Mouse (Mus musculus) adrenal gland, adult (tissue): ENCODE measurements around the gene Gbgt1.
"Not testable (repeated sequence)": the region's sequence is repeated elsewhere in the genome, so short reads cannot be mapped to it uniquely, and the experiment has no call there.

ENCODE experiments used
- DNase-seq, 2 experiments: peaks; one replicate each; pipeline ENCODE4 v3.0.0; 2022 to 2023; ENCODE audit warnings: low spot score in 1 of 2; ENCODE audit not compliant: inconsistent age in 2 of 2

Gene Gbgt1

DNA sequence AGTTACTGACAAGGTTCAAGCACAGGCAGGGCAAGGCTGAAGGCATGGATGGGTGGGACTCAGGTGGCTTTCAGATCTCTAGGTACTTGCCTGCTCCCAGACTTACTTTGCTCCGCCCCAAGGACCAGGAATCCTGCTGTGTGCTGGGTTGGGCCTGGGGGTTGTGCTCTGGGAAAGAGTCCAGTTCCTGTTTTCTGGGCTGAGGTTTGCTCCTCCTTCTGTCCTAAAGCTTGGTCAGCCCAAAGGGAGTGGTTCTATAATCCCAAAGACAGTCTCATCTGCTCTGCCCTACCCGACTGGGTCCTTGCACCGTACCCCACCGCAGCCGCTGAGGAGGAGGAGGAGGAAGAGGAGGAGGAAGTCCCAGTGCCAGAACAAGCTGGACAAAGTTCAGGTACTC, at the start of gene Gbgt1:
Gbgt1 (plus strand) TSS at position 221 of the 400 bp plus-strand sequence.
- DNase-seq, result no peak

DNA sequence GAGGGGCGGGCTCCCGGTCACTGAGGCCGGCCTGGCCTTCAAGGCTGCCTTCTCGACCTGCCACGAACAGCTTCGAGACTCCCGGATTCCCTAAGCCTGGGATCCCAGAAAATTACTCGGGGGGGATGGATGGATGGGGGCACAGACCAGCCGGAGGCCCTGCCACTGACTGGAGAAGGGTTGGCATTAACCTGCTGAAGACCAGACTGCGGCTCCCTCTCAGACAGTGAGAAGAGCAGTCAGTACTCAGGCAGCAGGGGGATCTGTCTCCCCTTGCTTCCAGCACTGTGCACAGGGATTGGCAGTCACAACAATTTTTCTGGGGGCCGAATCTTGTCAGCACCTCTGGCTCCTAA, 49.4 kb upstream of the Gbgt1 start:
- DNase-seq, result no peak

DNA sequence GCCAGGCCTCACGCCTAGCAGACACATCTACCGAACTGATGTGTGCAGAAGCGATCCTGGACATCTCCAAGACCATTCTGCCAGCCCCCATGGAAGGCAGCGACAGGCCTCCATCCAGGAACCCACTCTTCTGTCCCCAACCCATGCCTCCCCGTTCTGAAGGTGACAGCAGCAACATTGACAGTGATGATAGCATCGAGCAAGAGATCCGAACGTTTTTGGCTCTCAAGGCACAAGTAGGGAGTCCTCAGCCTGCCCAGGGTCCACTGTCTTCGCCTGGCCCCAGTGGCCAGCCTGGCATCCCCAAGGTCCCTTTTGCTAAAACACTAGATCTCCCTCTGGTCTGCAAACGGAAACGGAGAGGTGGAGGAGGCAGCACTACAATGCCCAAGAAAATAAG, 45.0 kb upstream of the Gbgt1 start:
- DNase-seq, result no peak

DNA sequence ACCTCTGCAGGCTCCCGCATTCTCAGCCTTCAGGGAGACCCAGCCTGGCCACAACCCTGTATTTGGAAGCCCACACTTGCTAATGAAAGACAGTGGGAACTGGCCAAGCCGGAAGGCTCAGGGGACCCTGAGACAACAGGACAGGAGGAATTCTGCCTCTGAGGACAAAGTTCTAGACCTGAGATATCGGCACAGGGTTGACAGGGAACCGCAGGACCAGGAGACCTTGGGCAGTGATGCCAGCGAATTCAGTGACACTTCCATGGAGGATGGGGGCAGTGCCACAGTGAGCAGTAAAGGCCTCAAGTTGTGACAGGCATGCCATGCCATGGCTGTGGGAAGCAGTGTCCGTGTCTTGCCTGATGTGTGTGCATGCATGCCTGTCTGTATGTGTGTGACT, 43.2 kb upstream of the Gbgt1 start:
- no peak for DNase-seq

DNA sequence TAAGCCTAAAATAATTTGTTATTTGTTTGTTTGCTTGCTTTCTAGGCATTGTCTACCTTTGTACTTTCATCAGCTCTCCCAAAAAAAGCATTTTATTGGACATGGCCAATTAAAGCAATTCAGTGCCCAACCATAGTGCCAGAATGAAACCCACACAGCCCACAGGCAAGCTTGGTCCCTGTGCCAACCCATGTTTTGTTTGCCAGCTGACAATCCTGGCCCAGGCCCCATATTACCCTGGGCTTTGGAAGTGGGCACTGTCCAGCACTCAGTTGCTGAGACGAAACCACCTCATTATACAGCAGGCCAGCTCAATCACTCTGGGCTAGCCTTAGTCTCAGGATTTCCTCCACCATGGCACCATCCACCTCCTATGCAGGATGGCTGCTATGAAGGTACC, 40.1 kb upstream of the Gbgt1 start:
- DNase-seq, result no peak

DNA sequence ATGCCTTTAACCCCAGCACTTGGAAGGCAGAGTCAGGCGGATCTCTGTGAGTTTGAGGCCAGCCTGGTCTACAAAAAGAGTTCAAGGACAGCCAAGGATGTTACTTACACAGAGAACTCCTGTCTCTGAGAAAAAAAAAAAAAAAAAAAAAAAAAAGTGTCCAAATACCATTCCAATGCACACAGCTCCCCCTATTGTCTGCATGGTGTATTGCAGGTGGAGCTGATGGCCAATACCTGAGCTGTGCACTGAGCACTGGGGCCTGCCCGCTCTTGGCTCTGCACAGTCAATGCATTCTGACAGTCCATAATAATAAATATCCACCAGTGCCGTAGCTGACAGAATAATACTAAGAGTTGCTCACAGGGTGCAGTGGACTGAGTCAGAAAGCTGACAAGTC, 32.8 kb upstream of the Gbgt1 start:
- DNase-seq, result peak; percentile 47 to 80

DNA sequence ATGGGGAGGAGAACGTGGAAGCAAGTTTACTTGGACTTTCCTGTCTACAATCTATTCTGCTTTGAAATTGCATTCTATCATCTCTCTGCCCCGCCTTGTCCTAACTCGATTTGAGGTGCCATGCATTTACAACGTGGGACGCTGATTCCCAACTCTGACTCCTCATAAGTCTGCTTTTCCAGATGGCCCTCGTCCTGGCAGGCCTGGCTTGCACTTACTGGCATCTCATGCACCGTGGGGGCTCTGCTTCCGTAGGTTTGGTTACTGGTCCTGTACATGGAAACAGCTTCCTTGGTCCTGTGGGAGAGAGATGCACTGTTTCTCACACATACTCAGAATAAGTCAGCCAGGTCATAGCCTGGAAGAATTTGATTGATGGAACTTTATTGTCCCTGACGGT, 31.8 kb upstream of the Gbgt1 start:
- DNase-seq, result no peak

DNA sequence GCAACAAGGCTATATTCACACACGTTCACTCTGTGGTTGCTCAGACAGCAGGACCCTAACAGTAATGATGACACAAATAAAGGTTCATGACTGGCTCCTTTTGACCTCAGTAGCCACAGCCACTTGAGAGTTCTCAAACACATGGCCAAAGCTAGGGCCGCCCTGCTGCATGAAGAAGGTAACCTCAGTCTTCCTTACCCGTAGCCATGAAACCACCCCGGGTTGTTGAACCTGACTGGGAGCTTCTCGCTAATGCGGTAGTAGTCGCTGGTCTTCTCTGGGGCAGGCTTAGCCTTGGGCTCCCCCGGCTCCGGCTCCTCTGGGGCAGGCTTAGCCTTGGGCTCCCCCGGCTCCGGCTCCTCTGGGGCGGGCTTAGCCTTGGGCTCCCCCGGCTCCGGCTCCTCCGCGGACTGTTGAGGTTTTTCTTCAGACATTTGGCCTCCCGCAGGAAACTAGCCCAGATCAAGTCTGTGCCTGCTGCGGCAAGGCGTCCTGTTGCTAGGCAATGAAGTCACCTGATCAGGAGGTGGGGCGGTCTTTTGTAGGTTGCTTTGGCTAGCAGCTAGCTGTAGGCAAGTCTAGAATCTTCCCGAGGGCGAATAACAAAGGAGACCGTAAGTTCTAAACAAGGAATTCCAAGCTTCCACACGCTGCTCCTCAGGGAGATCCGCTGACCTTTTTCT, 30.7 kb upstream of the Gbgt1 start, which contains the start of gene 1700007K13Rik:
1700007K13Rik (minus strand) TSS at position 497 of the 683 bp plus-strand sequence.
- peak; percentile 77 to 90 for DNase-seq

DNA sequence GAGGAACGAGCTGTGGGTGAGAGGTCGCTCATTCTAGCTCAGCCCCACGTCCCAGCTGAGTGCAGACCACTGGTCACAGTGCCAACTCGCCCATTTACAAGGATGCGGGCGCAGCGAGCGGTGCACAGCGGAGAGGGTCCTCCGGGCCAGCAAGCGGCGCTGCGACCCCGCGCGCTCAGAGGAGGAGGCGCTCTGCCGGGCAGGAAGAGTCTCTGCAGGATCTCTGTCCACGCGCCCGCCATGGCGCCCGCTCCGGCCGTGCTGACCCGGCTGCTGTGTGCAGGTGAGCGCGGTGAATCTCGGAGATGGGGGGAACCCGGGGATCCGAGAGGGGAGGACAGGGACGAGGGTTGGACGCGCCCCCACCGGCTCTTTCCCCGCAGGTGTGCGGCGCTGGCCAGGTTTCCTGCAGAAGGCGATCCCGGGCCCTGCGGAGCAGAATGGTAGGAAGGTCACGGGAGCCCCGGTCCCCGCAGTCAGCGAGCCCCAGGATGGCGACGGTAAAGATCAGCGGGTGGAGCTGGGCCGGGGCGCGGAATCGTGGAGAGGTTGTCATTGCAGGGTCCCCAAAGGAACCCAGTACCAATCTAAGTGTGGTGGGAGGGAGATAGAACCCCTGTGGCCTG, 28.7 kb upstream of the Gbgt1 start, which contains the start of gene Mrps2:
Mrps2 (plus strand) TSS at position 207 of the 626 bp plus-strand sequence.
- DNase-seq, result peak; percentile 88 to 95

DNA sequence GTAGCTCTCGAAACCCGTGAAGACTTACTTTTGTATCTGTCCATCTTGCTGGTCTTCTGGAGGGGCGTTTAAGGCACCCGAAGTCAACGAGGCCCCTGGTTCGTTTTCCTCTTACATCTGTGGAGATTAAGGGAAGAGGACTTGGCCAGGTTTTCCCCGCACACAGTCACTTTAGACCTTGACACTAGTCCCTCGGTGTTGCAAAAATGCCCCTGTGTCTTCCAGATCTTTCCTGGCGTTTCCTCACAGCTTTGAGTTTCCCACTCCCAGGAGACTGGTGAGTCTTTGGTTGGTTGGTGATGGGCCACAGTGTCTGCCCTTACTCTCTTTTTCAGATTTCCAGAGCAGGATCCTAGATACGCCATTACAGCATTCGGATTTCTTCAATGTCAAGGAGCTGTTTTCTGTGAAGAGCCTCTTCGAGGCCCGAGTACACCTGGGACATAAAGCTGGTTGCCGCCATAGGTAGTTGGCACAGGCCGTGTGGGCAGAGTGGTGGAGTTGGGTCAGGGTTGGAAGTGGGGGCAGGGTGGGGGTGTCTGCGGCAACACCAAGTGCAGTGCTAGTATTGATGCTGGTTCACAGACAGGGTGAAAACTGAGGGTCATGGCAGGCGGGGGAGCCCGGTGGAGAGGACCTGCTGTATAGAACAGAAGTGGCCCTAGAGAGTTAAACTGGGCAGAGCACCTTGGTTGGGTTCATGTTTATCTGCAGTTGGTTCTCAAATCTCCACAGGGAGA, 28.0 kb upstream of the Gbgt1 start:
- DNase-seq, result peak in 1 of 2 experiments; percentile 30

DNA sequence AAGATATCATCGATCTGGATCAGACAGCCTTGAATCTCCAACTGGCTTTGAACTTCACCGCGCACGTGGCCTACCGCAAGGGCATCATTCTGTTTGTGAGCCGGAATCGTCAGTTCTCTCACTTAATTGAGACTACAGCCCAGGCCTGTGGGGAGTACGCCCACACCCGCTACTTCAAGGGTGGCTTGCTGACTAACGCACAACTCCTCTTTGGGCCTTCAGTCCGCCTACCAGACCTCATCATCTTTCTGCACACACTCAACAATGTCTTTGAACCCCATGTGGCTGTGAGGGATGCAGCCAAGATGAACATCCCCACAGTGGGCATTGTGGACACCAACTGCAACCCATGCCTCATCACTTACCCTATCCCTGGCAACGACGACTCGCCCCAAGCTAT, 27.2 kb upstream of the Gbgt1 start:
- no peak for DNase-seq

DNA sequence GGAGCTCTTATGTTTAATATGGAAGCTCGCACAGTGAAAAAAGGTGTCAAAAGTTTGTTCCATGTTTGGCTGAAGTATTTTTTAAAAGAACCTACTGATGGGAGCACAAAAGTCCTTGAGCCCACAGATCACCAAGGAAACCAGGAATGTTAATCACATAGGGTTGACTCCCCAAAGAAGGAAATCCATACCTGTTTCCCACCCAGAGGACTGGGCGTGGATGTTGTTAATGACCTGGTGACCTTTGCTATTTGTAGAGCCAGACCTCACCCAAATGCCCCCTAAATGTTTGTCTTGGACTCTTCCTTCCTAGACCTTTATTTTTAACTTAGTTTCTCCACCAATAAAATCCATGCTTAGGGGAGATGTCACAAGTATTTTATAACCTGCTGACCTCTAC, 26.1 kb upstream of the Gbgt1 start:
- DNase-seq, result no peak

DNA sequence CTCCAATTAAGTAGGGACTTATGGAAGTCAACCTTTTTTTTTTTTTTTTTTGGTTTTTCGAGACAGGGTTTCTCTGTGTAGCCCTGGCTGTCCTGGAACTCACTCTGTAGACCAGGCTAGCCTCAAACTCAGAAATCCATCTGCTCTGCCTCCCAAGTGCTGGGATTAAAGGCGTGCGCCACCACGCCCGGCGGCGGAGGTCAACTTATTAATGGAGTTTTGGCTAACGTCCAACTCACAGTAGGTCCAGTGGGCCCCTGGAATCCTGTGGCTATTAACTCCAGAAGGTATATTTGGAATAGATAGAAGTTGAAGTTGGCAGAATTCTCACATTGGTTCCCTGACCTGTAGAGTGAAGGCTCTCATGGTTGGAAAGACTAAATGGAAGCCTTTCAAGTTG, 24.7 kb upstream of the Gbgt1 start:
- DNase-seq, result not testable (repeated sequence)

DNA sequence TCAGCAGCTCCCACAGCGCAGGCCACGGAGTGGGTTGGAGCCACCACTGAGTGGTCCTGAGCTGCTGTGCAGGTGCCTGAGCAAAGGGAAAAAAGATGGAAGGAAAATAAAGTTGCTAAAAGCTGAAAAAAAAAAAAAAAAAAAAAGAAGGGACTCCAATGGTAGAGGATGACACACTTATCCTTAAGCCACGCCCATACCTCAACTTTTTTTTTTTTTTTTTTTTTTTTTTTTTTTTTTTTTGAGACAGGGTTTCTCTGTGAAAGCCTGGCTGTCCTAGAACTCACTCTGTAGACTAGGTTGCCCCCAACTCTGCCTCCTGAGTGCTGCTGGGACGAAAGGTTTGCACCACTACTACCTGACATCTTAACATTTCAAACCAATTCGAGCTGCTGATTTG, 18.7 kb upstream of the Gbgt1 start:
- not testable (repeated sequence) for DNase-seq

DNA sequence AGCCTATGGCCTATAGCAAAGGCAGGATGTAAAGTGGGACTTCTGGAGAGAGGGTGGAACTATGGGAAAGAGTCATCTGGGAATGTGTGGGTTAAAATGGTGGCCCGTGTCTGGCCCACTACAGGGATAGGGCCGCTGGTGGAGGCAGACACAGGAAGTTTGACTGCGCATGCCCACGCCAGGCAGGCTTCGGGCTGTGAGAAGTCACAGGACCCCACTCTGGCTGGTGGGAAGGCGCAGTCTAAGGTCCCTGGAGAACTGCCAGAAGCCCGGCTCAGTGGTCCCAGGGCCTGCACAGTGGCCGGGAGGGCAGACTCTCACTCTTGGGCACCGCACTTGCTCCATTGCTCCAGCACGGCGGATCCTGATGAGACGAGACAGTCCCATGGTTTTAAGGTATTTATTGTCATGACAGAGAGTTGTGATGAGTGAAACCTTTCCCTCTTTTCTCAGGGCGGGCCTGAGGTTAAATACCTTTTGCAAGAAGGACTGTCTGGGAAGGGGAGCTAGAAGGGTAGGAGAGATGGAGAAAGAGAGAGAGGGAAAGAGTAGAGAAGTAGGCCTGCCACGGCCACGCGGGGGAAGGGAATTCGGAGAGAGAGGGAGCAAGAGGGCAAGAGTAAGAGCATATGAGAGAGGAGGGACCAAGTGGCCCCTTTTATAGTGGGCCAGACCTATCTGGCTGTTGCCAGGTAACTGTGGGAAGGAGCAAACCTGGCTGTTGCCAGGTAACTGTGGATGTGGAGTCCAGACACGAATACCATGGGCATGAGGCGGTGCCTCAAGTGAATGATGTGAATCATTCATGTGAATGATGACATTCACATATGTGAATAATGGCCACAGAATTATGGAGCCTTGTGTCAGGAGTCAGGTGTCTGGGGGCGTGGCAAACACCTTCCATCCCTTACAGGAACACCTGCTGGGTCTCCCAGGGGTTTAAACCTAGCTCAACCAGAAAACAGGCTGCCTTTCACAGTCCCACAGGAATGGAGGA, 17.2 kb upstream of the Gbgt1 start:
- no peak for DNase-seq

DNA sequence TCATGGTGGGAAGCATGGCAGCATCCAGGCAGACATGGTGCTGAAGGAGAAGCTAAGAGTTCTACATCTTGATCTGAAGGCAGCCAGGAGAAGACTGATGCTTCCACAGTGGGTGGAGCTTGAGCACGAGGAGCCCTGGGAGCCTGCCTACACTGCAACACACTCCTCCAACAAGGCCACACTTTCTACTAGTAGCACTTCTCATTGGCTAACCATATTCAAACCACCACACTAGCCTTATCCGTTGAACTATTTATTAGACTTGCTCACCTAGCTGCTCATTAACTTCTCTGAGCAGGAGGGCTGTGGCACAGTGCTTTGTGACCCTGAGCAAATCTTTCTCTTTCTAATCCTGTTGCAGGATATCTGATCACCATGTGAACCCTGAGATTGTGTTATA, 12.8 kb upstream of the Gbgt1 start:
- no peak for DNase-seq

DNA sequence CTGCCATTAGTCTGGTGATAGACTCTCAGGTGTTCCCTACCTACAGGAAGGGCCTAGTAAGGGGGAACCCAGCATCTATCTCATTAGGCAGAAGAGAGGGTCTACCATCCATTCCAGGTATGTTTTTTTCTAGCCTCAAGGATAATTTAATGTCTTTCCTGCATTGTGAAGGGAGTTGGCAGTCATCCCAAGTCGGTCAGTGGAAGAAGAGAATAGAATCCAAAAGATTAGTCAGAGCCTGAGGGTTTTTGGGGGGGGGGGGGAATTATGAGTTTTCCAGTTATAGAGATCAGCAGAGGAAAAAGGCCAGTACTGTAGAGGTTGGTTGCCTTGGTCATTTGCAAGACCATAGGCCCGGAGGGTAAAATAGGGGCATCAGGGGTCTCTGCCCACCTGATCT, 2.2 kb upstream of the Gbgt1 start:
- no peak for DNase-seq

DNA sequence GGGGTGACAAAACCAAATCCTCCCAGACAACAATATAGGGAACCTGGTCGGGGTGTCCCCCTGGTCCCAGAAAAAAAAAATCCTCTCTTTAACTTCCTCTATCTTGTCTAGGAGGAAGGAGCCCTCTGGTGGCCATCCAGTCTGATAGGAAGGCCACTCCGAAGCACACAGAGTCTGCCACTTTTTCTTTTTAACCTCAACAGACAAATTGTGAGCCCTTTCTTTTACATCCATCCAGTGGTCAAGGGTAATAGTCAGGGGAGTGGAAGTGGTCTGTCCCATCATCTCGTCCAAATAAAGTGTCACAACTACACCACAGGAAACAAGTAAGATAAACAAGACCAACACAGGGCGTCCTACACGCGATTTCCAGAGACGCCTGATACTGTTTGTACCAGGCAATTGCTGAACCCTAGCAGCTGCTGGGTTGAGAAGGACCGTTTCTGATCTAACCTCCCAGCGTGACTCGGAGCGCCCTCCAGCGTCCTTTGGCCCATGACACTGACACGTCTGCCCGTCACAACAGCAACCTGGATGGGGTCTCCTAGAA, 1.4 kb upstream of the Gbgt1 start:
- DNase-seq, result peak; percentile 22 to 54

DNA sequence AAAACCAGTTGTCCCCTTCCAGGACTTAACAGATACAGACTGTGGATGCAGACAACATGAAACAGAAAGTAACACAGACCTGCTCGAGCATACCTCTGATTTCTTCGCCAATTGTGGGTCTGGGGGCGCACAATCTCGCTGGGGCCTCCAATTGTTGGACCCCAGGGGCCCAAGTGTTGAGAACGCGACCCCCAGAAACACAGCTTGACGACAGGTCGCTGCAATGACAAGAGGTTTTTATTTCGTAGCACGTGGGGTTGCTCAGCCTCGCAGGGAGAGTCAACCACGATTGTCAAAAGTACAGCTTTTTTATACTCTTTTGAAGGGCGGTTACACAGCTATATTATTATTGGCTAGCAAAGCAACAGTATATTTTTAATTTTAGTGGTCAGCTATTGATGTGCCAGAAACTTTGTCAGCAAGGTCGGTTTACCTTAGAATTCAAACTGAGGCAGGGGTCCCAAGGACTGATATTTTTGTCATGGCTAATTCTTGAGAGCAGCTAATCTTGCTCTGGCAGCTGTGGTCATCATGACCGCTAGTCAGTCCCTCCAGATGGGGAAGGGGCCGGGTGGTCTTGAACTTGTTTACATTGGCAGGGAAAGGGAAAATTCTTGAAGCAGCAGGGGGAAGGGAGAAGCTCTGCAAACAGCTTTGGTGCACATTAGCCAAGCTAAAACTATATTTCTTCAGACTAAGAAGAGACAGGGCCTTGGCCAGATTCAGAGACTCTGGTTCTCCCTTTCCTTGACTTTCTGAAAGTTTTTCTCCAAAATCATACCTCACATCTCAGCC, 693 bp upstream of the Gbgt1 start:
- no peak for DNase-seq

DNA sequence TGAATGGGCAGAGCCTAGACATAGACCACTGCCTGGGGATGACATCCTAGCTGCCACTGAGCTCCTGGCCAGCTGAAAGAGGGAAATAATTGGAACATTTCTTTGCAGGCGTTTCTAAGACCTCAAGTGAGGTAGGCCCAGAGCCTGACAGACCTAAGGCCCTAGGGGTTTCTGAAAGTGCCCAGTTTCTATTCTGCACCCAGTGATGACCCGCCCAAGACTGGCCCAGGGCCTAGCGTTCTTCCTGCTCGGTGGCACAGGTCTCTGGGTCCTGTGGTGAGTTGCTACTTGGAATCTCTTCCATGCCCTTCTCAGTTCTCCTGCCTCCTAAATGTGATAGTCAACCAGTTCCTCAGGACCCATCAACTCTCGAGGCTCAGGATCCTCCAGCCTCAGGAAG, 870 bp downstream of the Gbgt1 start:
- DNase-seq, result no peak
